Mouse (Mus musculus) midbrain, embryonic 12.5 days (tissue): ENCODE results near the gene Mest. TPM values are rescaled to one million over a fixed set of nuclear protein-coding genes. Genes with fewer than 3 reads are reported as not detected.

Experiments
- ATAC-seq: fragments of 200-750 bp; cut with Nextera tagmentation; 2 replicates; pipeline ENCODE4 v1.8.0; 2017; ENCODE audit warnings: low read depth, moderate TSS enrichment, moderate library complexity; ENCODE audit not compliant: low FRiP score
- H3K27ac ChIP-seq: fragments of 300-500 bp; sonication (generic); replicated peaks from 2 replicates; pipeline ENCODE4 v1.5.1; 2016; ENCODE audit warnings: mild to moderate bottlenecking
- H3K27me3 ChIP-seq: fragments of 300-500 bp; sonication (generic); 2 replicates; pipeline ENCODE4 v1.6.1; 2016; ENCODE audit warnings: mild to moderate bottlenecking
- H3K36me3 ChIP-seq: fragments of 300-500 bp; sonication (generic); 2 replicates; pipeline ENCODE4 v1.6.1; 2016
- H3K4me1 ChIP-seq: fragments of 300-500 bp; sonication (generic); 2 replicates; pipeline ENCODE4 v1.6.1; 2016
- H3K4me2 ChIP-seq: fragments of 300-500 bp; sonication (generic); replicated peaks from 2 replicates; pipeline ENCODE4 v1.6.1; 2016; ENCODE audit warnings: mild to moderate bottlenecking, moderate library complexity
- H3K4me3 ChIP-seq: fragments of 300-500 bp; sonication (generic); 2 replicates; pipeline ENCODE4 v1.5.1; 2016; ENCODE audit warnings: mild to moderate bottlenecking
- H3K9ac ChIP-seq: fragments of 300-500 bp; sonication (generic); replicated peaks from 2 replicates; pipeline ENCODE4 v1.6.1; 2016; ENCODE audit warnings: mild to moderate bottlenecking, moderate library complexity
- H3K9me3 ChIP-seq: fragments of 300-500 bp; sonication (generic); 2 replicates; pipeline ENCODE4 v1.6.1; 2016; ENCODE audit warnings: mild to moderate bottlenecking
- WGBS: fragments of 180-500 bp; shearing (Covaris S2); methylation state at CpG from one replicate; pipeline ENCODE4 v1.1.7; 2016; 5-methylcytosine and 5-hydroxymethylcytosine counted together
- polyA plus RNA-seq: library from polyadenylated mRNA; unstranded; fragments of >200 nt; fragmentation: Nextera tagmentation; extraction: Ambion mirVana; gene quantifications from 2 replicates; pipeline ENCODE4 v1.2.1, GENCODE M21; 2016

Mest gene
- polyA plus RNA-seq, 1 experiment from 2014 or later = 584 TPM

DNA sequence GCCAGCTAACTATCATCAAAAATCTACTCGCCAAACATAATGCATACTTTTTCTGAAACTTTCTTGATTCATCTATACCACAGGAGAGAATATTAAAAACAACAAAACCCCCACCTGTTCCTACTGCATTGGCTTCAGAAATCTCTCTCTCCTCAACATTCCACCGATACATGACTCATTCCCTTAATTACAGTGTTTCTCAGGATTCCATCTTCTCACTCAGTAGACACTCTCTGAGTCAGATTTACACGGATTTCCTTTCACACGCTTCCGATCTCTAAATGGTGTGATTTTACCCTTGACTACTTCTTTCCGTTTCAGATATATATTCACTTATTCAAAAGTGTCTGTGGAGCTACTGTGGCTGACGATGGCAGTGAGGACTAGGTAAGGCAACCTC lies 36.1 kb upstream of the Mest start:
- WGBS = 94% methylated on average over 7 of the region's 7 CpGs
- Histone ChIP-seq H3K27me3 (no peaks in the 10 kb centered on the region), H3K36me3 (no peaks in the 10 kb centered on the region), H3K27ac (no peak overlapping the region), H3K4me2 (no peak overlapping the region), H3K9ac (no peak overlapping the region), H3K4me3 (no peak overlapping the region), H3K4me1 (peaks cover 8% of the 10 kb centered on the region), H3K9me3 (no peaks in the 10 kb centered on the region)
- ATAC-seq = no peak

DNA sequence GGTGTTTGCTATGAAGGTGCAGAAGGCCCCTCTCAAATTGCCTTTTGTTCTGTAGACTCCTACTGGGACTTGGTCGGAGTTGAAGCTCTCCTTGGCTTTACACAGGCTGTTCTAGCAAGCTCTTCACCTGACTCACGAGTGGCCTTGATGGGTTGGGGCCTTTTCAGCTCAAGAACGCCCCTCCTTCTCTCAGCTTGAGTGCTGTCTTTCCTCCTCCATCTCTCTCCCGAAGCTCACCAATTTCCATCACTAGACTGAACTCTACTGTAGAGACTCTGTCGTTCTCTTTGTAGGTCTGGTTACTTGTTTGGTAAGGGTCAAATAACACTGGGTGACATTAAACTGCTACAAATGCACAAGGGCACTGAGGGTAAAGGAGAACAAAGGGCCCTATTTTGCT lies 30.5 kb upstream of the Mest start:
- Histone ChIP-seq H3K27ac (peak overlapping the region; percentile 92), H3K4me2 (peak overlapping the region; percentile 58), H3K9ac (peak overlapping the region; percentile 49; the same call in 1 of the 2 replicates), H3K4me1 (peaks cover 23% of the 10 kb centered on the region), H3K4me3 (peak overlapping the region; percentile 56), H3K9me3 (no peaks in the 10 kb centered on the region), H3K36me3 (no peaks in the 10 kb centered on the region), H3K27me3 (no peaks in the 10 kb centered on the region)
- WGBS = 74% methylated on average over 5 of the region's 5 CpGs
- no peak for ATAC-seq

DNA sequence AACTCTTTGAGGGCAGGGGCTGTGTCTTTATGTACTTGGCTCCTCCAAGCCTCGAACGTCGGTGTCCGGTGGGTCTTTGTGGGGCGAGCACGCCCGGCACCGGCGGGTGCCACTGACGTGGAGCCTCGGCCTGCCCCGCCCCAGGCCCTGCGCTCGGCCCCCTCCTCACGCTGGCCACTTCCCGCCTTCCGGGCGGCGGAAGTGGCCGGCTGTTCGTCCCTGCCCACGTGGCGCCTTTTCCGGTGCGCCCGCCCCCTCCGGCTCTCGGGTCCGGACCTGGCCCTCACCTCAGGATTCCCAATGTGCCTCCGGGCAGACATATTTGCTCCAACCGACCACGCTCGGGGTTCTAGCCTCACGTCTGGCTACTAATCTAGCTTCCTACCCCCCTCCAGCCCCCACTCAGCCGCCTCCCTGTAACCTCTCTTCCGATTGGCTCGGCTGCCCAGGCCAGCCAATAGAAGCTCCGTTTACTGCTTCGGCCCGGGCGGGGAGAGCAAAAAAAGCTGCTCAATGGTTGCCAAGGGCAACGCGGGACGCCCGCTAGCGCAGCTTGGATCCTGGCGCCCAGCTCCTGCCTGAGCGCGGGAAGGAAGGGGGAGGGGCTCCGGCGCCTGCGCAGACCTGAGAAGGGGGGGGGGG lies 29.9 kb upstream of the Mest start, which contains the start of gene Cep41:
TSS of gene Cep41 (minus strand) at position 400 of the 642 bp plus-strand sequence.
- Histone ChIP-seq H3K9me3 (no peaks in the 10 kb centered on the region), H3K4me2 (peak within 1 kb of the TSS; percentile 58), H3K36me3 (no peaks in the 10 kb centered on the region), H3K4me3 (peak within 1 kb of the TSS; percentile 56), H3K9ac (peak within 1 kb of the TSS; percentile 49), H3K27me3 (no peaks in the 10 kb centered on the region), H3K27ac (peak within 1 kb of the TSS; percentile 92), H3K4me1 (peaks cover 23% of the 10 kb centered on the region)
- 0% methylated on average over 48 of the region's 52 CpGs for WGBS
- ATAC-seq = peak; percentile 98

DNA sequence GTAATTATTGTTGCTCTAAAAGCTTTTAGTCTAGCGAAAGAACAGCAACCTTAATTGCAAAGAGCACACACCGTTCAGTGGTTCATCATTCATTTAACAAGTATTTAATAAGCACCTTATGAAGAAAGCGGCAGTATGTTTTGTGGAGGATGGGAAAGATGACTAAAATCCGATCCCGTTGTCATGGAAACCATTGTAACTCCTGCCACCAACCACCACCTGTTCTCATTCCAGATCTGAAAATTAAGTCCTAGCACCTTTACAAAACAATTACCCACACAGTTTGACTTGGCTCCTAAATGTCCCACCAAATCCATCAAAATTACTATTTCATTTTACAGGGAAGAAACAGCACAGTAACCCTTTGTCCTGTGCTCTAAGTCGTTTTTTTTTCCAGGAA lies 29.1 kb upstream of the Mest start:
- H3K27me3 ChIP-seq = no peaks in the 10 kb centered on the region
- ATAC-seq = peak; percentile 5; the same call in 1 of the 2 replicates

DNA sequence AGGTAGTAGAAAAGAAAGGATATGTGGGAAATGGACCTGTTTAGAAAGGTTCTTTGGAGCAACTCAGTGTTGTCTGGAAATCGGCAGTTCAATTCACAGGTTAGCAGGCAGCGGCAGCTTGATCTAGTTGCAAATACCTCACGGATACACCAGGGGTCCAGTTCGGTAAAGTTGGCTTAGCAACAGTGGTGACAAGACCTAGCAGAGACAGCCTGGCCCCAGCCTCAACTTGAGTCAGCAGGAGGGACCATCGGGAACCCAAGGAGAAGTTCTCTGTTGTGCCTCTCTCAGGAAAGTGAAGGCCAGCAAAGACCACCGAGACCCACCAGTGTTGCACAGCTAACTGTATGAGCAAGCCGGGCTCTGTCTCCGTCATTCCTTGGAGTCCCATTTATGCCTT lies 28.2 kb upstream of the Mest start:
- H3K9me3 ChIP-seq = no peaks in the 10 kb centered on the region
- no peak overlapping the region for H3K27ac ChIP-seq
- 88% methylated on average over 8 of the region's 8 CpGs for WGBS
- no peaks in the 10 kb centered on the region for H3K36me3 ChIP-seq
- no peak overlapping the region for H3K4me2 ChIP-seq
- H3K4me1 ChIP-seq = peaks cover 23% of the 10 kb centered on the region
- H3K9ac ChIP-seq = no peak overlapping the region
- no peak for ATAC-seq
- H3K4me3 ChIP-seq = no peak overlapping the region
- no peaks in the 10 kb centered on the region for H3K27me3 ChIP-seq

More for the DNA sequence above, 29.1 kb upstream of the Mest start:
- Histone ChIP-seq H3K9ac (peak overlapping the region; percentile 32; the same call in 1 of the 2 replicates), H3K27ac (peak overlapping the region; percentile 92), H3K9me3 (no peaks in the 10 kb centered on the region), H3K4me2 (peak overlapping the region; percentile 58), H3K4me3 (peak overlapping the region; percentile 56), H3K36me3 (no peaks in the 10 kb centered on the region), H3K4me1 (peaks cover 23% of the 10 kb centered on the region)
- WGBS = 20% methylated on average over 6 of the region's 6 CpGs

DNA sequence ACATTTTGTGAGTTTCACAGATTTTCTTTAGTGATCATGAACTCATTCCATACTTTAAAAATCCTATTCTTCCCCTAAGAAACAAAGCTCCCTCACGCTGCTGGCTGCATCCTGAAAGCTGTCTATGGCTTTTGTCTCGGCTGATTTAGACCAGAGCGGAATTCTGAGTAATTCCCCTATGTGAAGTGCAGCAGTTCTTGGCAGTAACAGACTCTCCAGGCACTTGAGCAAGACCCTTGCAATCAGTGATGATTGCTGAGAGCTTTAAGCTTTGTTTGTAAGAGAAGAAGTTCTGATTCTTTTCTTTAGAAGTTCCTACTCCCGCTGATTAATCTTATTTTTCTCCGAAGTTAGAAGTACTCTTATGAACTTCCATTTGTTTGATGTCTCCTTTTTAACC lies 25.9 kb upstream of the Mest start:
- no peak overlapping the region for H3K9ac ChIP-seq
- H3K4me3 ChIP-seq = no peak overlapping the region
- no peaks in the 10 kb centered on the region for H3K27me3 ChIP-seq
- no peak overlapping the region for H3K27ac ChIP-seq
- WGBS = 24% methylated on average over 5 of the region's 5 CpGs
- peaks cover 23% of the 10 kb centered on the region for H3K4me1 ChIP-seq
- ATAC-seq = no peak
- no peaks in the 10 kb centered on the region for H3K36me3 ChIP-seq
- H3K4me2 ChIP-seq = no peak overlapping the region
- no peaks in the 10 kb centered on the region for H3K9me3 ChIP-seq

DNA sequence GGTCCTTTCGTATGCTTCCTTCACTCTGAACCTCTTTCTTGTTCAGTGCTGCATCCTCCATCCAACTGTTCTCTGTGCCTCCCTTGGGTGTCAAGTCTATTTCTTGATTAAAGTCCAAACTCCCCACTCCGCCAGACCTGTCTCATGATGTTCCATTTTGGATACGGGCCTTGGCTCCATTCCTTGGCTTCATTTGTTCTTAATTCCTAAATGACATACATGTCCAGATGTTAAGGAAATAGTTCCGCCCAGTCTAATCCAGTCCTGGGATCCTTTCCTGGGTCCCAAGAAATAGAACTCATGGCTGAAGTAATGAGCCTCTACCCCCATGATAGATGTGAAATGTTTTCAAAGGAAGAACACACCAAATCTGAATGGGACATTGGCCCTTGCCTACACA lies 25.3 kb upstream of the Mest start:
- Histone ChIP-seq H3K4me2 (no peak overlapping the region), H3K4me3 (no peak overlapping the region), H3K36me3 (no peaks in the 10 kb centered on the region), H3K9me3 (no peaks in the 10 kb centered on the region), H3K27ac (no peak overlapping the region), H3K4me1 (peaks cover 19% of the 10 kb centered on the region), H3K9ac (no peak overlapping the region), H3K27me3 (no peaks in the 10 kb centered on the region)
- no peak for ATAC-seq
- 93% methylated on average over 4 of the region's 4 CpGs for WGBS

DNA sequence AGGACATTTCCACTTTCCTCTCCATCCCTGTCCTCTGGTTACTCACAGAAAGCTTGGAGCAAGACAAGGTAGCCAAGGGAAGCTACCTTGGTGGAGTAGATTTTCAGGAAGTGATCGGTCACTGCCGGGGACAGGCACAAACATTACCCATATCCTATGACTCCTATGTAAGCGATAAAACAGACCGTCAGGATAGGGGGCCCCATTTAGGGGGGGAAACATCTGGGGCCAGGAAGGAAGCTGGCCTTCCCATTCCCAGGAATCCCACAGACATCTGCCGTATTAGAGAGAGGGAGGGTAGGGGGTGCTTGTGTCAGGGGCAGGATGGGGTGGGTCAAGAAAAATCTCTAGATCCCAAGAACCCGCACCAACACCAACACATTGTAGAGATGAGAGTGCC lies 23.2 kb upstream of the Mest start:
- no peak for ATAC-seq
- no peak overlapping the region for H3K4me3 ChIP-seq
- WGBS = 86% methylated on average over 6 of the region's 6 CpGs
- H3K9me3 ChIP-seq = no peaks in the 10 kb centered on the region
- H3K27me3 ChIP-seq = no peaks in the 10 kb centered on the region
- H3K27ac ChIP-seq = no peak overlapping the region
- no peak overlapping the region for H3K4me2 ChIP-seq
- H3K36me3 ChIP-seq = no peaks in the 10 kb centered on the region
- H3K9ac ChIP-seq = no peak overlapping the region
- peaks cover 2% of the 10 kb centered on the region; the same call in 1 of the 2 replicates for H3K4me1 ChIP-seq

DNA sequence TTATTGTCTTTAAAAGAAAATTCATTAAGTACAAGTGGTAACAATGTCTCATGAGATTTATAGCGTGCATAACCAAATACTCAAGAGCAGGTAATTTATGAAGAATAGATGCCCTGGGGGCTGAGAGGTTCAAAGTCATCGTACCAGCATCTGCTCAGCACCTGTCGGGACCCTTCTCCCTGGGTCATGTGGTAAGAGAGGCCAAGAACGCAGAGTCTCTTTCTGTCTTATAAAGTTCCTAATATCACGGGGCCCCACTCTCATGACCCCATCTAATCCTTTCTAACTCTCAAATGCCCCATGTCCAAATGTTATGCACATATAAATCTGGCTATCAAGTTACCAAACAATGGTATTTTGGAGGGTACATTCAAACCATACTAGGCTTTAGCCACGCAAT lies 20.5 kb upstream of the Mest start:
- ATAC-seq = no peak
- H3K4me2 ChIP-seq = no peak overlapping the region
- no peaks in the 10 kb centered on the region for H3K4me1 ChIP-seq
- no peak overlapping the region for H3K9ac ChIP-seq
- H3K9me3 ChIP-seq = no peaks in the 10 kb centered on the region
- H3K27ac ChIP-seq = no peak overlapping the region
- no peaks in the 10 kb centered on the region for H3K36me3 ChIP-seq
- 86% methylated on average over 6 of the region's 6 CpGs for WGBS
- no peaks in the 10 kb centered on the region for H3K27me3 ChIP-seq
- no peak overlapping the region for H3K4me3 ChIP-seq

DNA sequence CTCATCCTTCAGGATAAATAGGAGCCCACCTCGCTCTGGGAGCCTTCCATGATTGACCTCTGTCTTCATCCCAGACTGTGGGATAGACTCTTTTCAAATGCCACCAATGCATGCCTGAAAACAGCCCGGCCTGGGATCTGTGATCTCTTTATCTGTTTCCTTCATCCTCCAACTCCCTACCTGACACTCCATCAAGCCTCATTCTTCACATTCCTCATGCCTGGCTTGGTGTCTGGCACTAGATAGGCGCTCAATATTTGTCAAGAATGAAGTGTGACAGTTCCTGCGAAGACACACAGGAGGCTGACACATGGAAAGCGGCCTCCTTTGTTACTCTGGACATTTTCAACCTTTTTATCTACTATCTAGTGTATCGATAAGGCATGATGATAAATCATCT lies 19.9 kb upstream of the Mest start:
- Histone ChIP-seq H3K27ac (no peak overlapping the region), H3K27me3 (no peaks in the 10 kb centered on the region), H3K9me3 (no peaks in the 10 kb centered on the region), H3K9ac (no peak overlapping the region), H3K4me2 (no peak overlapping the region), H3K4me3 (no peak overlapping the region), H3K4me1 (no peaks in the 10 kb centered on the region), H3K36me3 (no peaks in the 10 kb centered on the region)
- ATAC-seq = no peak
- WGBS = 82% methylated on average over 6 of the region's 6 CpGs

DNA sequence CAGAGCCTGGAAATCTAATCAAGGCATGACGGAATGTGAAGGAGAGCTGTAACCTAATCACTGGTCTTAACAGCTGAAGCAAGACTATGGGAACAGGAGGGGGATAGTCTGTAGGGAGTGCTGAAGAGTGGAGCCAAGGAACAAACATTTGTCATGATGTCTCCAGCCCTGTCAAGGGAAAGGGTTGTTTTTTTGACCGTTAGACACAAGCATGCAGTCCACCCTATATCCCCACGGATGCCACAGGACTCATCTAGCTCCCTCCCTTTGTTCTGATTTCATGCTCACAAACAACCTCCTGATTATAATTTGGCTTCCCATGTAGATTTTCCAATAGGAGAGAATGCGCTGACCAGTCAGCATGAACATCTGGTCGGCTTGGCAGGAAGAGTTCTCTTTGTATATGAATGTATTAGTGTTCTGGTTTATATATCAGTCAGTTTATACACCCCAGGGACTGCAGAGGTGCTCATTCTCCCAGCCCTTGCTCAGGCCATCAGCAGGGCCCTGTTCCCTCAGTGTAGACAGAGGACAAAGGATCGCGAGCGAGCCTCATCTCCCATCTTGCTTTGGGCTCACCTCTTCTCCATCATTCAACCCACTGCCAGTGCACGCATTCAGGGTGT lies 19.3 kb upstream of the Mest start:
- no peaks in the 10 kb centered on the region for H3K27me3 ChIP-seq
- ATAC-seq = no peak
- no peaks in the 10 kb centered on the region for H3K36me3 ChIP-seq
- H3K9ac ChIP-seq = no peak overlapping the region
- no peak overlapping the region for H3K4me2 ChIP-seq
- no peak overlapping the region for H3K27ac ChIP-seq
- no peaks in the 10 kb centered on the region for H3K9me3 ChIP-seq
- peaks cover 3% of the 10 kb centered on the region for H3K4me1 ChIP-seq
- WGBS = 92% methylated on average over 9 of the region's 9 CpGs
- H3K4me3 ChIP-seq = no peak overlapping the region

DNA sequence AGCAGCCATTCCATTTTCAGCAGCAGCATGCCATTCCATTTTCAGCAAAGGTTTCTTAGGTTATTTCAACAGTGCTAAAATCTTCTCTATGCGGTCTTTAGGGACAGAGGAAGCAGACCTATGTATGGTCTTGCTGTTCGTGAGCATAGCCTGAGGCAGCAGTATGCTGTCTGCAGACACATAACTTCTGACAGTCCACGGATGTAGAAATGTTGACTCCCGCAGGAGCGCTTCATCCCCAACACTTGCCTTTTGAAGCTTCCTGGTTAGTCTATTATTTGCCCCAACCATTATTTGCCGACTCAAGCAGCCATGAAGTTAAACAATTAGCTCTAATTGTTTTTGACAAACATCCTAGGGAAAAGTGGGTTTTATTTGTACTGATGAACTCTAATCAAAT lies 14.2 kb upstream of the Mest start:
- Histone ChIP-seq H3K27me3 (0 out of 2 replicates have a peak, but pooled peaks cover 4% of the 10 kb centered on the region), H3K36me3 (no peaks in the 10 kb centered on the region), H3K9ac (no peak overlapping the region), H3K4me2 (no peak overlapping the region), H3K27ac (0 out of 2 replicates have a peak overlapping the region, but pooled peaks have one; percentile 55), H3K4me1 (peaks cover 15% of the 10 kb centered on the region), H3K9me3 (no peaks in the 10 kb centered on the region), H3K4me3 (no peak overlapping the region)
- WGBS = 28% methylated on average over 6 of the region's 6 CpGs
- ATAC-seq = no peak
